Mouse (Mus musculus) gastrocnemius, postnatal 14 days (tissue): ENCODE results near the gene 2210418O10Rik. TPM values are rescaled to one million over a fixed set of nuclear protein-coding genes. Genes with fewer than 3 reads are reported as not detected.
"Not testable (repeated sequence)": the region's sequence is repeated elsewhere in the genome, so short reads cannot be mapped to it uniquely, and the experiment has no call there.

Experiments used
- DNase-seq: peaks from one replicate; pipeline ENCODE4 v3.0.0; 2021; ENCODE audit warnings: mixed read lengths
- intact Hi-C: fragments of 180-260 bp; cut with DNase I; formaldehyde crosslinking; loops from one replicate; pipeline ENCODE4 v1.15.1; 2025; ENCODE audit warnings: low total_unique reads
- long read RNA-seq, 2 experiments: library from polyadenylated mRNA; stranded (forward); transcript quantifications; one replicate each; pipeline ENCODE4 v2.0.0; 2021
- total RNA-seq, 2 experiments: library from RNA; stranded (reverse); gene quantifications; 2 replicates each; pipeline ENCODE4 v1.2.3; 2021

2210418O10Rik gene
- total RNA-seq: 1 to 10 TPM in 1 of 2 experiments, under 1 TPM in 1; 0.86 to 1.0 TPM
- long read RNA-seq, experiment 1, partial matches to known transcripts: 1 of 1 reads
- long read RNA-seq, experiment 1, other reads (novel, unspliced or antisense): 0 of 1 reads
- long read RNA-seq, experiment 2, partial matches to known transcripts: 2 of 5 reads
- long read RNA-seq, experiment 2, other reads (novel, unspliced or antisense): 0 of 5 reads

DNA sequence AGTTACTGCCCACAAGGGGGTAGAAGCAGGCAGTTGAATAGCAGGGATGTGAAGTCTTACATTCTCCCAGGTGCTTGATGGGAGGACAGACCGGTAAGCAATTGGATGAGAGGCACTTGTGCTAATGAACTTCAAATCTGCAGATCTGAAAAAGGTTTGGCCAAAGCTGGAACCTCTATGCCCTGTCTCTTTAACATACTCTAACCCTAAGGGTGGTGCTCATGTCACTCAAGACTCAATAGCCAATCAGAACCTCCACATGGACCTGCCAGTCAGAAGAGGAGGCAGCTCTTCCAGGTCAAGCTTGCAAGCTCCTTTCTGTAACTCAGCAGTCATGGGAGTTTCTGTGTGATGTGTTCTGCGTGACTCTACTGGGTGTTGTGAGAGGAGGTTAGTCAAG is at the start of gene 2210418O10Rik:
TSS of gene 2210418O10Rik (plus strand) at position 301 of the 400 bp plus-strand sequence.
- intact Hi-C loops, DNase-seq: not testable (repeated sequence)

DNA sequence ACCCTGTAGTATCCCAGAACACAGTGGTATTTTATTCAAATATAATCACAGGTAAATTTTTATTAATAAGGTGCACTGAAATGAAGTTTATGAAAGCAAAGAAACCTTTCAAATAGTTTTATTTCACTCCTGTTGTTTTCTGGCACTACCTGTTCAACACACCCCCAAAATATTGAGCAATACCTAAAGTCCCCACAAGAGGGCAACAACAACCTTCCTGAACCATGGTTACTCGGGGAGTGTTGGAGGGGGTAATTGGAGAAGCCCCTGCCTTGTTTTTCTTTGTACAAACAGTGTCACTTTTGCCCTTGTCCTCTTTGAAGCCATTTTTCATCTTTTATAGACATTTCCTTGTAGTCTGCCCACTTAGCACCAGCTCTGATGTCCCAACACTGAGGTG is 22.1 kb downstream of the 2210418O10Rik start:
- intact Hi-C loops, DNase-seq: not testable (repeated sequence)

Other genes with a start within 250 kb of the 2210418O10Rik start
- 1 to 10 TPM; 1.6 to 2.2 TPM for gene Gm2004, start 76.7 kb upstream of the 2210418O10Rik start, total RNA-seq
- gene Gm11009, start 92.9 kb downstream of the 2210418O10Rik start, total RNA-seq: not detected
- gene Gm14435, start 197.0 kb downstream of the 2210418O10Rik start, total RNA-seq: 1 to 10 TPM; 4.5 to 7.8 TPM